Mouse (Mus musculus) ES-E14 (cell line): ENCODE measurements around the gene Ncapd3. TPM values are rescaled to one million over a fixed set of nuclear protein-coding genes. Genes with fewer than 3 reads are reported as not detected.

Experiments
- DNase-seq: peaks from one replicate; pipeline ENCODE4 v3.0.0-alpha.2; 2013; ENCODE audit warnings: low read depth, low spot score
- H3K27ac ChIP-seq: 2 replicates; pipeline ENCODE4 v1.5.1; 2012; ENCODE audit warnings: low read depth, mild to moderate bottlenecking, low read length, moderate library complexity, mixed read lengths; ENCODE audit not compliant: poor library complexity, insufficient read depth, severe bottlenecking
- H3K36me3 ChIP-seq: 2 replicates; pipeline ENCODE4 v1.6.1; 2012; ENCODE audit warnings: mild to moderate bottlenecking, low read length, moderate library complexity, mixed read lengths; ENCODE audit not compliant: control insufficient read depth, poor library complexity, insufficient read depth, severe bottlenecking
- H3K4me1 ChIP-seq, 2 experiments: fragments of 150-350 bp in 1 of 2; sonication (generic) in 1 of 2; 2 replicates each; pipeline ENCODE4 v1.6.1; 2012; ENCODE audit warnings: low read length in 2 of 2, mild to moderate bottlenecking in 1 of 2, mixed read lengths in 1 of 2; ENCODE audit not compliant: control insufficient read depth in 2 of 2, insufficient read depth in 2 of 2, poor library complexity in 1 of 2
- H3K4me3 ChIP-seq, 2 experiments: fragments of 150-350 bp in 1 of 2; sonication (generic) in 1 of 2; 2 replicates each; pipeline ENCODE4 v1.5.1; 2012; ENCODE audit warnings: low read length in 2 of 2, low read depth in 1 of 2, mild to moderate bottlenecking in 1 of 2, mixed read lengths in 1 of 2; ENCODE audit not compliant: insufficient read depth in 1 of 2, poor library complexity in 1 of 2, severe bottlenecking in 1 of 2
- H3K9ac ChIP-seq: 2 replicates; pipeline ENCODE4 v1.6.1; 2012; ENCODE audit warnings: low read depth, mild to moderate bottlenecking, low read length, mixed read lengths; ENCODE audit not compliant: poor library complexity, insufficient read depth, severe bottlenecking
- H3K9me3 ChIP-seq: fragments of 150-350 bp; sonication (generic); 2 replicates; pipeline ENCODE4 v1.6.1; 2012; ENCODE audit warnings: low read depth, mild to moderate bottlenecking, low read length; ENCODE audit not compliant: control insufficient read depth, insufficient read depth
- CHD2 ChIP-seq: IDR thresholded peaks from 2 replicates; pipeline ENCODE4 v1.6.1; 2014; ENCODE audit warnings: mild to moderate bottlenecking, low read depth, low read length, inconsistent platforms
- HCFC1 ChIP-seq: IDR thresholded peaks from 2 replicates; pipeline ENCODE4 v1.6.1; 2012; ENCODE audit warnings: low read length, inconsistent platforms, borderline replicate concordance; ENCODE audit not compliant: insufficient read depth
- MAFK ChIP-seq: IDR thresholded peaks from 2 replicates; pipeline ENCODE4 v1.6.1; 2014; ENCODE audit warnings: mild to moderate bottlenecking, low read depth, low read length, inconsistent platforms; ENCODE audit not compliant: insufficient read depth
- ZC3H11A ChIP-seq: IDR thresholded peaks from 2 replicates; pipeline ENCODE4 v1.6.1; 2012; ENCODE audit warnings: low read depth, mild to moderate bottlenecking, inconsistent platforms, low read length, borderline replicate concordance
- ZNF384 ChIP-seq: IDR thresholded peaks from 2 replicates; pipeline ENCODE4 v1.6.1; 2012; ENCODE audit warnings: low read depth, low read length, inconsistent platforms
- in situ Hi-C, 2 experiments: fragments of 600-800 bp; cut with MboI; formaldehyde crosslinking; loops; one replicate each; pipeline ENCODE4 v1.15.1; 2025; ENCODE audit warnings: low sequenced_read_pairs in 2 of 2, inconsistent platforms in 1 of 2; ENCODE audit not compliant: unreplicated experiment in 2 of 2
- total RNA-seq: library from RNA; depleted of rRNA; stranded (reverse); fragments of 300-350 nt; gene quantifications from 2 replicates; pipeline ENCODE4 v1.2.3, GENCODE M21; 2012

The Ncapd3 gene
- total RNA-seq, 1 experiment, result 41.5 TPM

DNA sequence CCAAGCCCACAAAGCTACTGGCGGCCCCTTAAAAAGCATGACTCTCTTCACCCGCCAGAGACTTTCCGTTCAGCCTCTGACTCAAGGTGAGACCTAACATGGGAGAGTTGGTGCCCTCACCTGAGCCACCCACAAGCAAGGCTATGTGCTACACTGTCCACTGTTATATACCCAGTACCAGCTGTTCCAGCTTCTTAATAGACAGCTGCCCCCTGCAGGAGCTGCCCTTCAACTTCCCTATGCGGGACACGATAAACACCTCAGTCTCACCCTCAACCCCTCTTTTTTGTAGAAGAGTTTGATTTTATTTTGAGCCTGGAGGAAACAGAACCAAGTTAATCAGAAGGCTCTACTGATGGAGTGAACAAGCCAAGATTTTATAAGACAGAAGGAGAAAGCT lies 23.1 kb upstream of the Ncapd3 start:
- TF ChIP-seq HCFC1, result no peak
- TF ChIP-seq ZC3H11A, result no peak
- no peak for TF ChIP-seq ZNF384
- no peak for TF ChIP-seq MAFK
- TF ChIP-seq CHD2, result no peak
- Histone ChIP-seq H3K4me3 (no peak overlapping the region), H3K4me1 (no peaks in the 10 kb centered on the region), H3K36me3 (peaks cover 39% of the 10 kb centered on the region), H3K9ac (no peak overlapping the region), H3K27ac (no peak overlapping the region), H3K9me3 (no peaks in the 10 kb centered on the region)
- in situ Hi-C loops, result no loop called here
- no peak for DNase-seq

DNA sequence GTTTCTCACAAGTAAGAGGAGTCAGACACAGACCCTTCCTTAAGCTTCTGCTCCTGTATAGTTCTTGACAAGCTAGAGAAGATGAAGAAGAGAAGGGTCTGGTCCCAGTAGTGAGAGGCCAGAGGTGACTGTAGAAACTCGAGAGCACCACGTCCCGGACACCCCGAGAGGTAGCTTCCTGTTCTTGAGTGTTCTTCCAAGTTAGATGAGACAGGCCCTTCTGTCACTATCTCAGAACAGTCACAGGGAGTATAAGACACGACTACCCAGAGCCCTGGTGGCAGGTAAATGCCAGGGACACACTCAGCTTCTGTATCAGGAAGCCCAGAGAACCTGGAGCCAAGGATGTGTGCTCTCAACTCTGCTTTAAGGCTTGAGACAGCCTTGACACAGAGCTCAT lies 20.7 kb upstream of the Ncapd3 start:
- Histone ChIP-seq H3K4me1 (no peaks in the 10 kb centered on the region), H3K9ac (no peak overlapping the region), H3K4me3 (no peak overlapping the region), H3K27ac (no peak overlapping the region), H3K9me3 (no peaks in the 10 kb centered on the region), H3K36me3 (peaks cover 34% of the 10 kb centered on the region)
- TF ChIP-seq ZC3H11A (no peak), MAFK (no peak), ZNF384 (no peak)
- no peak for DNase-seq
- in situ Hi-C loops, result no loop called here

DNA sequence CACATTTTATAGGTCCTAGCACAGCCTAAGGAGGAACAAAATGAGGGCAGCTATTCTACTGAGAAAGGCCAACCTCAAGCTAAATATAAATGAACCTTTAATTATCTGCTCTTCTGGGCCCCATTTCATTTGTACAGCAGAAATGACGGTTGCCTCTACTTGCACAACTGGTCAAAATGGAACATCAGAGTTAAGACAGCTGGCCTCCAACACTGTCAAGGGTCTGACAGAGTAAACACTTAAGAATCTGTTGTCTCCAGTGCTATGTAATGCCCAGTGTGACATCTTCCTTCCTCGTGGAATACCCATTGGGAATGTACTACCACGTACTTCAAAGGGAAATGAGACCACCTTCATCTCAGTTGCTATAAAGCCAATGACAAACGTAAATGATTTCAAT lies 18.4 kb upstream of the Ncapd3 start:
- Histone ChIP-seq H3K4me3 (no peak overlapping the region), H3K36me3 (peaks cover 21% of the 10 kb centered on the region), H3K27ac (no peak overlapping the region), H3K4me1 (no peaks in the 10 kb centered on the region), H3K9me3 (no peaks in the 10 kb centered on the region), H3K9ac (no peak overlapping the region)
- no peak for DNase-seq
- no peak for TF ChIP-seq CHD2
- TF ChIP-seq HCFC1, result no peak
- no peak for TF ChIP-seq MAFK
- no peak for TF ChIP-seq ZNF384
- no peak for TF ChIP-seq ZC3H11A
- in situ Hi-C loops, result no loop called here

DNA sequence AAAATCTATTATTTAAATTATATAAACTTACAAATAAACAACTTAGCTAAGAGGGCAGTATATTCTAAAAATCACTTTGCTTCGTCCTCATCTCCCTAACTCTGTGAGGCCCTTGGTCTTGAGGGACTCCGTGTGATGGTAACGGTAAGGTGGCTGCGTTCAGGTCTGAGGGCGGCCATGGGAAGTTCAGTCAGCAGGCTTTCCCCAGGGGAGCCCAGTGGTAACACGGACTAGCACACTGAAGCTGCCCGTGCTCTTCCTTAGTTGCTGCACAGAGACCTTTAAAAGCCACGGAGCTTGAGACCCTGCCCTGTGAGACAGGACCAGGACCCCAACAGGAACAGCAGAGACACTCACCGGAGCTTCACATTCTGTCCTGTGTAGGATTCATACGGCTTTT lies 11.0 kb upstream of the Ncapd3 start:
- DNase-seq, result no peak
- Histone ChIP-seq H3K4me3 (no peak overlapping the region), H3K9ac (no peak overlapping the region), H3K4me1 (no peaks in the 10 kb centered on the region), H3K9me3 (no peaks in the 10 kb centered on the region), H3K36me3 (peaks cover 7% of the 10 kb centered on the region; the same call in 1 of the 2 replicates), H3K27ac (no peak overlapping the region)
- in situ Hi-C loops, result no loop called here
- no peak for TF ChIP-seq MAFK
- TF ChIP-seq ZC3H11A, result no peak
- TF ChIP-seq HCFC1, result no peak

DNA sequence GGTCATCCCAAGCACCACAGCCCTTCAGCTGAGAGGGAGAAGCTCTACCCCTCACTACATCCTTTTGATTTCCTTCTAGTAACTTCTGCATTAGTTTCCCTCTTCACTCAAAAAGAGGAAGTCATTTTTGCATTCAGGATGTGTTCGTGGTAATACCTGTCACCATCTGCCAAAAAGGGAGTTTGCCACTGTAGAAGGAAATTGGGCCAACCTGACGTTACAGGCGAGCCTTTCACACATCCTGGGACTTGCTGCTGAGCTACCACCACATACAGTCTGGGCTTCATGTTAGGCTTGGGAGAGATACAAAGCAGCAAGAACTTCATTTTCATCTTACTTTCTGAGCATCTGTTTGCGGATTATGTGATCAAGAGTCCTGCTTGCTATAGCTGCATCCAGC lies 6.3 kb upstream of the Ncapd3 start:
- Histone ChIP-seq H3K9me3 (no peaks in the 10 kb centered on the region), H3K36me3 (peaks cover 6% of the 10 kb centered on the region; the same call in 1 of the 2 replicates), H3K9ac (no peak overlapping the region), H3K27ac (no peak overlapping the region), H3K4me3 (no peak overlapping the region), H3K4me1 (peaks cover 0 to 3% of the 10 kb centered on the region in 2 experiments; a peak in 1 of 4 replicates)
- DNase-seq, result no peak
- in situ Hi-C loops, result no loop called here
- no peak for TF ChIP-seq CHD2
- no peak for TF ChIP-seq HCFC1
- TF ChIP-seq MAFK, result no peak
- TF ChIP-seq ZNF384, result no peak
- no peak for TF ChIP-seq ZC3H11A
